Mouse (Mus musculus) brain, adult 2 months (tissue): Measurements from ENCODE around the gene Dmwd.
"Not testable (repeated sequence)": the region's sequence is repeated elsewhere in the genome, so short reads cannot be mapped to it uniquely, and the experiment has no call there.

ENCODE experiments used
- DNase-seq: peaks from one replicate; pipeline ENCODE4 v3.0.0; 2011; ENCODE audit warnings: low read depth, low spot score

Dmwd gene

DNA sequence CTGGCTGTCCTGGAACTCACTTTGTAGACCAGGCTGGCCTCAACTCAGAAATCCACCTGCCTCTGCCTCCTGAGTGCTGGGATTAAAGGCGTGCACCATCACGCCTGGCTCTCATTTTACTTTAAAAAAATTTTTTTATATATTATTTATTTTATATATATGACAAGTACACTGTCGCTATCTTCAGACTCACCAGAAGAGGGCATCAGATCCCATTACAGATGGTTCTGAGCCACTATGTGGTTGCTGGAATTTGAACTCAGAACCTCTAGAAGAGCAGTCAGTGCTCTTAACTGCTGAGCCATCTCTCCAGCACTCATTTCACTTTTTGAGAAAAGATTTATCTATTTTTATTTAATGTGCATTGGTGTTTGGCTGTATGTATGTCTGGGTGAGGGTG lies 5.0 kb upstream of the Dmwd start:
- not testable (repeated sequence) for DNase-seq

DNA sequence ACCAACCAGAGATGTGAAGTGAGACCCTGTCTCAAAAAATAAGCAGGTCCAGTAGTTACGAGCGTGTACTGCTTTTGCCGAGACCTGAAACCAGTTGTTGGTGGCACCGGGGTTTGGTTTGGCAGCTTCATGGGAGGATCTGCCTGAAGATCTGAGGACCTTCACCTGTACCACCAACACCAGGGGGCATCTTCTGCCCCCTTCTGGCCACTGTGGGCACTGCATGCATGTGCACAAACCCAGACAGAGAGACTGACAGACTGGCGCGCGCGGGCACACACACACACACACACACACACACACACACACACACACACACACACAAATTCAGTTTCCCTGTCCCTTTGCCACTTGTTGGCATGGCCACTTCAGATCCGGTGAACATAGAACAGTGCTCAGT lies 2.5 kb upstream of the Dmwd start:
- no peak for DNase-seq

DNA sequence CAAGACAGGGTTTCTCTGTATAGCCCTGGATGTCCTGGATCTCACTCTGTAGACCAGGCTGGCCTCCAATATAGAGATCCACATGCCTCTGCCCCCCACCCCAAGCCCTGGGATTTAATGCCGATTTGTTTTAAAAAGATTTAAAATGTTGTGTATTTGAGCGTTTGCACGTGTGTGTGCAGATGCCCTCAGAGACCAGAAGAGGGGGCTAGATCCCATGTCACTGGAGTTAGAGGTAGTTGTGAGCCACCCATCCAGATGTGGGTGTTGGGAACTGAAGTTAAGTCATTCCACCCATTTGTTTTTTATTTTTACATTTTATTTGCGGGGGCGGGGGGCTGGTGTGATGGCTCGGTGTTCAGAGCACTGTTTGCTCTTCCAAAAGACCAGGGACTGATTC lies 1.5 kb upstream of the Dmwd start:
- no peak for DNase-seq

DNA sequence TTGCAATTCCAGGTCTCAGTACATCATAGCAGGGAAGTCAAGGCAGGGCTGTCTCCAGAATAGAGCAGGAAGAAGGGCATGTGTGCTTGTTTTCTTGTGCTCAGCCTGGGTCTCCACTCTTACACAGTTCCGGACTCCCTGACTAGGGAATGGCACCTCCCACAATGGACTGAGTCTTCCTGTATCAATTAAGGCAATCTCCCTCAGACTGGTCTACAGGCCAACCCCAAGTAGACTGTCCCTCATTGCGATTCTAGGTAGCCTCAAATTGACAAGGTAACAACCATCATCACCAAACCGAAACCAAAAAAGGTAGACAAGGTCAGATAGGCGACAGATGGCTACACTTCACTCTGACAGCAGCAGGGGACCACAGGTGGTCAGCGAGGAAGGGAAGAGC lies 796 bp upstream of the Dmwd start:
- DNase-seq = no peak

DNA sequence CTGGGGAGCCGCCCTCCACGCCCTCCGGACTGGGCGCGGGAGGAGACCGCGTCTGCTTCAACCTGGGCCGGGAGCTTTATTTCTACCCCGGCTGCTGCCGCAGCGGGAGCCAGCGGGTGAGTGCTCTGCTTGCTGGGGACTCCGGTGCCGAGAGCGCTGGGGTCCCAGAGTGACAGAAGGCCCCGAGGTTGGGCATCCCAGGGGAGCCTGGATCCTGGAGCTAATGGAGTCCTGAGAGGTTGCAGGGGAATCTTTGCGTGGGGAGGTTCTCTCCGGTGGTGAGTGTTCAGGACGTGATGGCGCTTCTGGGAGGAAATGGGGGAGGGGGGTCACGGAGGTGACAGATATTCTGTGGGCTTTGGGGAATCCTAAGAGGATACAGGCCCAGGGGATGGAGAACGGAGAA lies 562 bp downstream of the Dmwd start:
- DNase-seq = no peak

DNA sequence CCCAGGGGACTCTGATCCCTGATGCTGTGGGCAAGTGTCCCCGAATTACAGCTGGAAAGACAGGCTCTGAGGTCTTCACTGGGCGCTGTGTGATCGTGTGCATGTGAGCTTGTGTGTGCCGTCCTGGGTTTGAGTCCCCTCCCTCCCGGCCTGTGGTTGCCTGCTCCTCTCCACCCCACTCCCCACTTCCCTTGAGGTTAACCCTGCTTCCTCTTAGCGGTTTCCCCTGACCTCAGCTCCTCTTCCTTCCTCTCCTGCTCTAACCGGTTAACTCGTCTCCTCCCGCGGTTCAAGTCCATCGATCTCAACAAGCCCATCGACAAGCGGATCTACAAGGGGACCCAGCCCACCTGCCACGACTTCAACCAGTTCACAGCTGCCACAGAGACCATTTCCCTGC lies 1.7 kb downstream of the Dmwd start:
- DNase-seq = no peak

DNA sequence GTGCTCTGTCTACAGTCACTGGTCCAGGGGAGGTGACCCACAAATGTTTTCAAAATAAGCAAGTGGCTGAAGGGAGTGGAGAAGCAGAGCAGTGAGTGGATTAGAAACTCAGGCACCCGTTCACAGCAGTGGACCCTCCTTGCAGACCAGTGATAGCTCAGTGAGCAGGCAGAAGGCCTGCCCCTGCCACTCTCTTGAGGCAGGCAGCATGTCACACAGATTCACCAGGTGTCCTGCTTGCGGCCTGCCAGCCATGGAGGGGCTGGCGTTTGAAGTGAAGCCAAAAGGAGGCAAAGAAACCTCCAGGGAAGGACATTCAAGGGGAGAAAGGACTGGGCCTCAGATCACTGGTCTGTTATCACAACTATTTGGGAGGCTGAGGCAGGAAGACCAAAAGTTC lies 2.7 kb downstream of the Dmwd start:
- no peak for DNase-seq

DNA sequence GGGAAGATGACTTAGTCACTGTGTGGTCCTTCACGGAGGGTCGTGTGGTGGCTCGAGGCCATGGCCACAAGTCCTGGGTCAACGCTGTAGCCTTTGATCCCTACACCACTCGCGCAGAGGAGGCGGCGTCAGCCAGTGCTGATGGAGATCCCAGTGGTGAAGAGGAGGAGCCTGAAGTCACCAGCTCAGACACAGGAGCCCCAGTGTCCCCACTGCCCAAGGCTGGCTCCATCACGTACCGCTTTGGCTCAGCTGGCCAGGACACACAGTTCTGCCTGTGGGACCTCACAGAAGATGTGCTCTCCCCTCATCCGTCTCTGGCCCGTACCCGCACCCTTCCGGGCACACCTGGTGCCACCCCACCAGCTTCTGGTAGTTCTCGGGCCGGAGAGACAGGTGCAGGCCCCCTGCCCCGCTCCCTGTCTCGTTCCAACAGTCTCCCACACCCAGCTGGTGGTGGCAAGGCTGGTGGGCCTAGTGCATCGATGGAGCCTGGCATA lies 4.5 kb downstream of the Dmwd start:
- DNase-seq = peak; percentile 73

DNA sequence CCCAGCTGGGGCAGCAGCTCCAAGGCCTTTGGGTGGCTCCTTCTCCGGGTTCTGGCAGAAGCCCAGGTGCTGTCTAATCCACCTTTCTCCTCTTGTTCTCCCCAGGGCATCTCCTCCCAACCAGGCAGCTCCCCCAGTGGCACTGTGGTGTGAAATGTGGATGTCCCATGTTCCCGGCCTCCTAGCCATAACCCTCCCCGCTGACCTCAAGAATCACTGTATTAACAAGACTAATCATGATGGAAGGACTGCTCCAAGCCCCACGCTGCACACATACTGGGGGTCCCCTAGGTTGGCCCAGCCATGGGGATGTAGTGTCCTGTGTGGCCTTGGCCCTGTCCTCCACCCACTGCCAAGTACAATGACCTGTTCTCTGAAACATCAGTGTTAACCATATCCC lies 6.1 kb downstream of the Dmwd start:
- no peak for DNase-seq

DNA sequence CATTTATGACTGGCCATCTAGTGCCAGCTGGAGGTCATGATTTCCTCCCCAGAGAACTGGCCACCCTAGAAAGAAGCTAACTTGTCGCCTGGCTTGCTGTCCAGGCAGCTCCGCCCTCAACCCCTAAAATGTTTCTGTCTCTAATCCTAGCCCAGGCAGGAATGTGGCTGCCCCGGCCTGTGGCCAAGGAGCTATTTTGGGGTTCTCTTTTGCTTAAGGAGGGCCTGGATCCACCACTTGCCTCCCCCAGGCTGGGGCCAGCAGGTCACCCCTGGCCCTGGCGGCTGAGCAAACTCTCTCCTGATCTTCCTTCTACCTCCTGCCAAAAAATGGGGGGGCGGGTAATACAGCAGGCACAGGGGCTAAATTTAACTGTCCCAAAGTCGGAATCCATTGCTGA lies 7.1 kb downstream of the Dmwd start:
- DNase-seq = no peak

DNA sequence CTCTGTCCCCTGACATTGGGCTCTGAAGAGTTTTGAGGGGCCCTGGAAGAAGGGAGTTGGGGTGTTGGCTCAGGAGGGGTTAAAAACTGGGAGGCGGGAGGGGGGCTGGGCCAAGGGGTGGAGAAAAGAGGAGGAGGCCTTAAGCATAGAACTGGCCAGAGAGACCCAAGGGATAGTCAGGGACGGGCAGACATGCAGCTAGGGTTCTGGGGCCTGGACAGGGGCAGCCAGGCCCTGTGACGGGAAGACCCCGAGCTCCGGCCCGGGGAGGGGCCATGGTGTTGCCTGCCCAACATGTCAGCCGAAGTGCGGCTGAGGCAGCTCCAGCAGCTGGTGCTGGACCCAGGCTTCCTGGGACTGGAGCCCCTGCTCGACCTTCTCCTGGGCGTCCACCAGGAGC lies 7.7 kb downstream of the Dmwd start, which contains the start of gene Dmpk:
Dmpk (plus strand) TSS at position 149 of the 400 bp plus-strand sequence.
- no peak for DNase-seq

DNA sequence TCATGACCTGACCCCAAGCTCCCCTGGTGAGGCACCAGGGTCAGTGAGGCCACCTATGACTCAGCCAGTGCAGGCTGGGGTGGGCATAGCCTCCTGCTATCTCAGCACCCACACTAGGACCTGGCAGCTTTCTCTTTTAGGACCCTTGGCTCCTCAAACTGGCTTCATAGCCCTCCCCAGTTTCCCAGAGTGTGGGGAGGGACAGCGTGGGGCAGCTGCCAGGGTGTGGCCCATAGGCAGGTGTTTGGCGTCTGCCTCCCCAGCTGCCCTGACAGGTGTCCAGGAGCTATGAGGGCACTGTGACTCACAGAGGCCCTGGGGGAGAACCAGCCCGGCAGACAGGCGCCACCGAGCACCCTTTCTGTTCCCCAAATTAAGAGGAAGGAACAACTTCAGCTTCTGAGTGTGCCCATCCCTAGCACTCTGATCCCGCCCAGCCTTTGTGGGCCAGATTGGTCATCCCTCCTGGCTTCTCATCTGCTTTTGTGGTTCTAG lies 8.3 kb downstream of the Dmwd start:
- no peak for DNase-seq

DNA sequence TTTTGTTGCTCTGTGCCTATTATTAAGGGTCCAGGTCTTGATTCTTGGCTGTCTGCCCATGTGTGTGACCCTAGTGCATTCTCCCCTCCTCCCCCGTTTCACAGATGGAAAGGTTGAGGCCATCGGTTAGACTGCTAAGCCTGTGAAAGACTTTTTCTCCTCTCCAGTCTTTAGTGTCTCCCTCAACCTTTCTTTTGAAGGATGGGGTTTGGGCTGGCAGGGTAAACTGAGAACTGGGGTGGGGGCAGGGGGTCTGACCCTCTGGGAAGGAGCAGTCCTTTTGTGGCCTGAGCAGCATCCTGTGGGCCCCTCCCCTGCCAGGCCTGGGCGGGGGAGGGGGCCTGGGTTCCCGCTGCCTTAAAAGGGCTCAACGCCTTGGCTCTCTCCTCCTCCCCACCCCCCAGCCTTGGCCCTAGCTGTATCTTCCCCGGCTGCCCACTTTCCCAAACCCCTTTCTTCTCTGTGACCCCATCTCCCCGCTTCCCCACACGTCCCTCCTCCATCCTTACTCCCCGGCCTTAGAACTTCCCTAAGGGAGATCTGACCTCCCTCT lies 9.0 kb downstream of the Dmwd start:
- DNase-seq = no peak

DNA sequence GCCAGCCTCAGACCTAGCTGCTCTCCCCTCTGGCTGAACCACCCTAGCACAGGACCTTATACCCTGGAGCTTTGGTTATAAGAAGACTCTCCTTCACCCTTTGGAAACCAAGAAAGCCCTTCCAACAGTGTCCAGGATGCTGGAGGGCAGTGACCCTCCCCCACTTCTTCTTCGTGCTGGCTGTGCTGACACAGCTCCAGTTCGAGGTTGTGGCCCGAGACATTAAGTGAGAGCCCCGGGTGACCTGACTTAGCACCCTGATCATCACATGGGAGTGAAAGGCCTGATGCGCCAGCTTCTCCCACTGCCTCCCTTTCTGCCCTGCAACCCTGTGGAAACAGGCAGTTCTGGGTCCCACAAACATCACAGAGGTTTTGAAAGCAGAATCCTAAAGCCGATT lies 9.5 kb downstream of the Dmwd start:
- DNase-seq = no peak

DNA sequence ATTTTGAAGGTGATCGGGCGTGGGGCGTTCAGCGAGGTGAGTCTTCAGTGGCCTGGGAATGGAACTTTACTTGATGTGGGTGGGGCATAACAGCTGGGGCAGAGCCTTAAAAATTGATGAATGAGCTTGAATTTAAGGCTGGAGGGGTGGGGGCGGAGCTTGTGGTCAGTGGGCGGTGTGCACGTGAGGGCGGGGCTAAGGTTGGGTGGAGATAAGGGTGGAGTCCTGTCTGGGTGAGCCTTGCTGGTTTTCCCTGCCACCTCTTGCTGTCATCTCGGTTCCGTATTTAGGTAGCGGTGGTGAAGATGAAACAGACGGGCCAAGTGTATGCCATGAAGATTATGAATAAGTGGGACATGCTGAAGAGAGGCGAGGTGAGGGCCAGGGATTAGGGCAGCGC lies 10.0 kb downstream of the Dmwd start:
- DNase-seq = peak; percentile 31

DNA sequence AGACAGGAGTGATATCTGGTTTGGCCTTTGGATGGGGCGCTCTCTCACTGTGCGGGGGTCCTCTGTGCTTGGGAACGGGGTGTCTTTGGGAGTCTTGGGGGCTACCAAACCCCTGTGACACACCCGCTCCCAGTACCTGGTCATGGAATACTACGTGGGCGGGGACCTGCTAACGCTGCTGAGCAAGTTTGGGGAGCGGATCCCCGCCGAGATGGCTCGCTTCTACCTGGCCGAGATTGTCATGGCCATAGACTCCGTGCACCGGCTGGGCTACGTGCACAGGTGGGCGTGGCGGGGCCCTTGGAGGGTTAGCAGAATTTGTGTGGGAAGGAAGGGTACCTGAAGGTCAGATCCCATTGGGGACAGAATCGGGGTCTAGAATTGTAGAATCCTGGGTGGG lies 10.7 kb downstream of the Dmwd start:
- no peak for DNase-seq

DNA sequence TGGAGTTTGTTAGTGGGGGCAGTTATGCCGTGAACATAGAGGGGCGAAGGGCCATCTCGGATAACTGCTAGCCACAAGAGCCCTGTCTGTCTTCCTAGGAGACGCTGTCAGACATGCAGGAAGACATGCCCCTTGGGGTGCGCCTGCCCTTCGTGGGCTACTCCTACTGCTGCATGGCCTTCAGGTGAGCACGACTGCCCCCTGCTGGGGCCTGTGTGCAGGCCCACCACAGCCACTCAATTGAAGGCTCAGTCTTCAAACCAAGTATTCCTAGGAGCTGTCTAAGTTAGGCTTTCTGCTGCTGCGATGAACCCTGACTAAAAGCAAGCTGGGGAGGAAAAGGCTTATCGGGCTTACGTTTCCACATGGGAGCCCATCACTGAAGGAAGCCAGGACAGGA lies 12.8 kb downstream of the Dmwd start:
- peak; percentile 70 for DNase-seq

DNA sequence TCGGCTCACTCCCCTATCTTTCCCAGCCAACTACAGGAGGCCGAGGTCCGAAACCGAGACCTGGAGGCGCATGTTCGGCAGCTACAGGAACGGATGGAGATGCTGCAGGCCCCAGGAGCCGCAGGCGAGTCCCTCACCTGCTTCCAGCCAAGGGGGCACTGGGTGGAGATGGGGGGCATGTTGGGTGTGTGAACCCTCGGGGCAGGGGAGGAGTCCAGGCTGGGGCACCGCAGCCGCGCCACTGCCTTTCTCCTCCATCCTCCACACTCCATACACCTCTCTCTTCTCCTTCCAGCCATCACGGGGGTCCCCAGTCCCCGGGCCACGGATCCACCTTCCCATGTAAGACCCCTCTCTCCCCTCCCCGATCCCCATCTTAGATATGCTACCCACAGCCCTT lies 15.9 kb downstream of the Dmwd start:
- no peak for DNase-seq

DNA sequence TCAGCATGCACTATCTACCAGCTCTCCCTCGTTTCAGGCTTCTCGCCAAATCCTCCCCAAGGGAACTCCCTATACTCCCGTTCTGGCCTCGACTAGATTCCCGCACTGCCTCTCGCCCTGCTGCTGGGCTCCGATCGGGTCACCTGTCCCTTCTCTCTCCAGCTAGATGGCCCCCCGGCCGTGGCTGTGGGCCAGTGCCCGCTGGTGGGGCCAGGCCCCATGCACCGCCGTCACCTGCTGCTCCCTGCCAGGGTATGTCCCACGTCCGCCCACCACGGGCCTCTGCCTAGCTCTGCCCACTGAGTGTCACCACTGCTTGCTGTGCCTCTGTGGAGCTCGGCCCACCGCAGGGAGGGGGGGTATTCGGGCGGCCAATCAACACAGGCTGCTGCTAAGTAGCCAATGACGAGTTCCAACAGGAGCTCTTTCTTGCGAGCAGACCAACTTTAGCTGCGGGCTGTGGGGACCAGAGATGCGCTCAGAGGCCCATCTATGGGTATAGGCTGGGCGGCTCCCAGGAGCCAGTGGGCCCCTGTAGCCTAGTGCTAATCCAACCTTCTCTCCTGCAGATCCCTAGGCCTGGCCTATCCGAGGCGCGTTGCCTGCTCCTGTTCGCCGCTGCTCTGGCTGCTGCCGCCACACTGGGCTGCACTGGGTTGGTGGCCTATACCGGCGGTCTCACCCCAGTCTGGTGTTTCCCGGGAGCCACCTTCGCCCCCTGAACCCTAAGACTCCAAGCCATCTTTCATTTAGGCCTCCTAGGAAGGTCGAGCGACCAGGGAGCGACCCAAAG lies 16.6 kb downstream of the Dmwd start:
- DNase-seq = no peak

DNA sequence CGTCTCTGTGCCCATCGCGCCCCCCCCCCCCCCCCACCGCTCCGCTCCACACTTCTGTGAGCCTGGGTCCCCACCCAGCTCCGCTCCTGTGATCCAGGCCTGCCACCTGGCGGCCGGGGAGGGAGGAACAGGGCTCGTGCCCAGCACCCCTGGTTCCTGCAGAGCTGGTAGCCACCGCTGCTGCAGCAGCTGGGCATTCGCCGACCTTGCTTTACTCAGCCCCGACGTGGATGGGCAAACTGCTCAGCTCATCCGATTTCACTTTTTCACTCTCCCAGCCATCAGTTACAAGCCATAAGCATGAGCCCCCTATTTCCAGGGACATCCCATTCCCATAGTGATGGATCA lies 17.1 kb downstream of the Dmwd start:
- DNase-seq = peak; percentile 67

DNA sequence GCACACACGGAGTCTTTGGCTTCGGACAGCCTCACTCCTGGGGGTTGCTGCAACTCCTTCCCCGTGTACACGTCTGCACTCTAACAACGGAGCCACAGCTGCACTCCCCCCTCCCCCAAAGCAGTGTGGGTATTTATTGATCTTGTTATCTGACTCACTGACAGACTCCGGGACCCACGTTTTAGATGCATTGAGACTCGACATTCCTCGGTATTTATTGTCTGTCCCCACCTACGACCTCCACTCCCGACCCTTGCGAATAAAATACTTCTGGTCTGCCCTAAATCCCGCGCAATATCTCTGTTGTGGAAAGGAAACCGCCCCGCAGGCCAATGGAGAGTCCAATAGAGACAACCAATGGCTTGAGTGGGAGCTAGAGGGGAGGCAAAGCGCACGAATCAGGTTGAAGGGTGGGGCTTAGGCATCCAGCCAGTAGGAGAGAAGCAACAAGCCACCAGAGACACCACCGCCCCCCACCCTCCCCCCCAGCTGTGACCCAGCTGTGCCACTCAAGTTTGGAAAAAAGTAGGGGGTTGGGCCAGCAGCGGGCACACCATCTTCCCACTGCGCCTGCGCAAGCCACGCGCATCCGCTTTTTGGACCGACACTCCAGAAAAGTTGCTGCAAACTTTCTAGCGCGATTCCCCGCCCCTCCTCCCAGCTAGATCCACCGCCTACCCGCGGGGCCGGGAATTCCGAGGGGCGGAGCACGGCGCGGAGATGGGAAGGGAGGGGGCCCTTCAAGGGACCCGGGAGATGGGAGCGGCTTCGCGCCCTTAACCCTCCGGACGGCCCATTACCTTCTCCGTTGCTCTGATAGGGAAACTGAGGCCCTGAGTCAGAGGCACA lies 17.7 kb downstream of the Dmwd start:
- DNase-seq = peak; percentile 90

DNA sequence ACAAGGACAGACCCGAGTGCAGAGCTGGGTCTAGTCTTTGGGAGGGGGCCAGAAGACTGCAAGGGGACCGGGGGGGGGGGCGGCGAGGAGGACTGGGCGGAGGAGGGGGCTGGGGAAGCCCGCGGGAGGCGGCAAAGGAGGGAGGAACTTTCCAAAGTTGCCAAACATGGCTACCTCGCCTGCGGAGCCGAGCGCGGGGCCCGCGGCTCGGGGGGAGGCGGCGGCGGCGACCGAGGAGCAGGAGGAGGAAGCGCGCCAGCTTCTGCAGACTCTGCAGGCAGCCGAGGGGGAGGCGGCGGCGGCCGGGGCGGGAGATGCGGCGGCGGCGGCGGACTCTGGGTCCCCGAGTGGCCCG lies 18.4 kb downstream of the Dmwd start, which contains the start of gene Six5:
Six5 (plus strand) TSS at position 124 of the 355 bp plus-strand sequence.
- no peak for DNase-seq
